Mouse (Mus musculus): Measurements from ENCODE around the gene Gm48552. TPM values are rescaled to one million over a fixed set of nuclear protein-coding genes. Genes with fewer than 3 reads are reported as not detected.

The Gm48552 gene
- total and polyA plus RNA-seq, 3 experiments: 0.46 to 1.1 (median 0.98) TPM

DNA sequence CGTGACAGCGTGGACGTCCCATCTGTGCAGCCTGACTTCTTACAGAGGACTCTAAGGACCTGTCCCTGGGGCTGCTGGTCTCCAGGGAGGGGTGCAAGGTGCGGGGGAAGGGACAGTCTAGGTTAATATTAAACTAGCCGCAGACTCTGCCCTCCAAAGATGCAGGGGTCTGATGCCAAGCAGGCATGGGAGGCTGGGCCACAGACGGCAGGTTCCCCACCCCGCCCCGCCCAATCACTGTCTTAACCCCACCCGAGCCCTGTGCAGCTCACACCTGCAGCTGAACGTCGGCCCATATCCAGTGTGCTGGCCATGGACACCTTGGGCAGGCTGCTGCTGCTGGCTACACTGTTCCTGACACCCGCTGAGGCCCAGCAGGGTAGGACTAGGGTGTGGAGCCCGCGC lies 4.0 kb downstream of the Gm48552 start, which contains the start of gene Smim24:
Gene Smim24 (plus strand): TSS at position 271 of the 405 bp plus-strand sequence.
- no peak for DNase-seq (ENCODE audit: extremely low read depth)
- no peak within 1 kb of the TSS for H3K27ac ChIP-seq (ENCODE audit: insufficient read depth, low read depth)
- H3K4me1 ChIP-seq (ENCODE audit: control insufficient read depth in 1 of 2, insufficient read depth in 2 of 2): no peaks in the 10 kb centered on the region; a peak in 1 of 4 replicates
- no peak within 1 kb of the TSS for H3K9ac ChIP-seq (ENCODE audit: insufficient read depth, low read depth)
- H3K36me3 ChIP-seq (replicated peaks in 1 of 2; ENCODE audit: control insufficient read depth in 1 of 2, insufficient read depth in 1 of 2, low read length in 1 of 2): peaks cover 37 to 58% of the 10 kb centered on the region in 2 experiments
- no peaks in the 10 kb centered on the region for H3K9me3 ChIP-seq (replicated peaks; ENCODE audit: low read length)
- H3K4me2 ChIP-seq (ENCODE audit: insufficient read depth, low read depth, poor library complexity, severe bottlenecking): no peak within 1 kb of the TSS
- TF ChIP-seq ETS1 (conservative IDR thresholded peaks at IDR 0.05; ENCODE audit: low read depth, low read length) (no peak), PAX5 (IDR thresholded peaks at IDR 0.05; ENCODE audit: low read length) (no peak), CHD1 (IDR thresholded peaks at IDR 0.05; ENCODE audit: low read depth, low read length) (no peak), ELF1 (IDR thresholded peaks at IDR 0.05; ENCODE audit: low read depth, low read length) (no peak), ZMIZ1 (IDR thresholded peaks at IDR 0.05; ENCODE audit: low read depth, low read length) (no peak), JUND (conservative IDR thresholded peaks at IDR 0.05; ENCODE audit: low read depth, low read length) (no peak), POLR2AphosphoS2 (IDR thresholded peaks at IDR 0.05; ENCODE audit: low read depth, low read length) (no peak), SIN3A (IDR thresholded peaks at IDR 0.05; ENCODE audit: low read length) (no peak), POLR2A (IDR thresholded peaks at IDR 0.05; ENCODE audit: low read depth, low read length) (no peak), HCFC1 (IDR thresholded peaks at IDR 0.05; ENCODE audit: low read depth, low read length) (no peak), USF2 (conservative IDR thresholded peaks at IDR 0.05; ENCODE audit: low read depth, low read length) (no peak)
- dilution Hi-C loops (cut with MboI; ENCODE audit: extremely low pct_ligation_motif_present, extremely low pct_unique_long_range_greater_than_20kb, low sequenced_read_pairs): no loop called here
- no peaks in the 10 kb centered on the region for H3K27me3 ChIP-seq (replicated peaks)
- no peak within 1 kb of the TSS for H3K4me3 ChIP-seq (replicated peaks in 1 of 3; ENCODE audit: low read depth in 2 of 3, low read length in 2 of 3, poor library complexity in 1 of 3)
- H3K79me2 ChIP-seq (replicated peaks; ENCODE audit: control insufficient read depth, extremely low read depth, insufficient read depth, poor library complexity, severe bottlenecking): no peaks in the 10 kb centered on the region
- in situ Hi-C loops (cut with MboI; ENCODE audit: low pct_ligation_motif_present, low pct_unique_long_range_greater_than_20kb, low sequenced_read_pairs): no loop called here

DNA sequence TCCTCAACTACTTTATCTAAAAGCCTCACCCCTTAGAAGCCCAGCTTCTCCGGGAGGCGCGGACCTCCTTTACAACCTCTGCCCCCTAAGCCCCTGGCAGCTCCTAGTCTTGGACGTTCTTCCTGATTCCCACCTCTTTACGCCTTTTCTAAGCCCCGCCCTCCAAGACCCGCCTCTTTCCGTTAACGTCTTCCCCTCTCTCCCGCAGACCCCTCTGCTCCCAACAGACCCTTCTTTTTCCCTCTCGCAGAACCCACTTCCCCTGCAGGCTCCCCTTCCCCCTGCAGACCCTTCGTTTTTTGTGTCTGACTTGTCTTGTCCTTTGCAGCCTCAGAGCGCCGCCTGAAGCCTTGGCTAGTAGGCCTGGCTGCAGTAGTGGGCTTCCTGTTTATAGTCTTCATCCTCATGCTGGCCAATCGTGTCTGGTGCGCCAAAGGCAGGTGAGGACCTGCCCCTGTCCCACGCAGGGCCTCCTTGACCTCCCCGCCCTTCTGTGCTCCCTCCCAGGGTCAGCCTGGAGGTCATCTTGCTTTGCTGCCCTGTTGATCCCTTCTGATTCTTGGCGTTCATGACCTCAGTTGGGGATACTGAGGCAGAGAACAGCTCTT lies 4.8 kb downstream of the Gm48552 start:
- Histone ChIP-seq H3K27ac (ENCODE audit: insufficient read depth, low read depth) (no peak overlapping the region), H3K9ac (ENCODE audit: insufficient read depth, low read depth) (no peak overlapping the region), H3K4me2 (ENCODE audit: insufficient read depth, low read depth, poor library complexity, severe bottlenecking) (no peak overlapping the region), H3K4me3 (replicated peaks in 1 of 3; ENCODE audit: low read depth in 2 of 3, low read length in 2 of 3, poor library complexity in 1 of 3) (no peak overlapping the region), H3K36me3 (replicated peaks in 1 of 2; ENCODE audit: control insufficient read depth in 1 of 2, insufficient read depth in 1 of 2, low read length in 1 of 2) (peaks cover 29 to 54% of the 10 kb centered on the region in 2 experiments), H3K79me2 (replicated peaks; ENCODE audit: control insufficient read depth, extremely low read depth, insufficient read depth, poor library complexity, severe bottlenecking) (no peaks in the 10 kb centered on the region), H3K9me3 (replicated peaks; ENCODE audit: low read length) (no peaks in the 10 kb centered on the region), H3K27me3 (replicated peaks) (no peaks in the 10 kb centered on the region), H3K4me1 (ENCODE audit: control insufficient read depth in 1 of 2, insufficient read depth in 2 of 2) (no peaks in the 10 kb centered on the region; a peak in 1 of 4 replicates)
- in situ Hi-C loops (cut with MboI; ENCODE audit: low pct_ligation_motif_present, low pct_unique_long_range_greater_than_20kb, low sequenced_read_pairs) (no loop called here), dilution Hi-C loops (cut with MboI; ENCODE audit: extremely low pct_ligation_motif_present, extremely low pct_unique_long_range_greater_than_20kb, low sequenced_read_pairs) (no loop called here)
- TF ChIP-seq USF1 (IDR thresholded peaks at IDR 0.05; ENCODE audit: low read depth, low read length): no peak
- no peak for TF ChIP-seq CHD2 (IDR thresholded peaks at IDR 0.05; ENCODE audit: low read length)
- no peak for TF ChIP-seq NRF1 (IDR thresholded peaks at IDR 0.05; ENCODE audit: low read depth, low read length)
- no peak for TF ChIP-seq PAX5 (IDR thresholded peaks at IDR 0.05; ENCODE audit: low read length)
- TF ChIP-seq GABPA (IDR thresholded peaks at IDR 0.05; ENCODE audit: insufficient replicate concordance, low read depth, low read length): no peak
- TF ChIP-seq E2F4 (IDR thresholded peaks at IDR 0.05; ENCODE audit: insufficient replicate concordance, low read depth, low read length): no peak
- no peak for TF ChIP-seq EP300 (IDR thresholded peaks at IDR 0.05; ENCODE audit: low read length)
- TF ChIP-seq SMC3 (IDR thresholded peaks at IDR 0.05; ENCODE audit: low read depth, low read length): no peak
- no peak for TF ChIP-seq POLR2AphosphoS2 (IDR thresholded peaks at IDR 0.05; ENCODE audit: low read depth, low read length)
- TF ChIP-seq ELF1 (IDR thresholded peaks at IDR 0.05; ENCODE audit: low read depth, low read length): no peak
- TF ChIP-seq MEF2A (IDR thresholded peaks at IDR 0.05; ENCODE audit: borderline replicate concordance, low read depth, low read length): no peak
- no peak for TF ChIP-seq USF2 (conservative IDR thresholded peaks at IDR 0.05; ENCODE audit: low read depth, low read length)
- TF ChIP-seq ZNF384 (IDR thresholded peaks at IDR 0.05; ENCODE audit: low read depth, low read length): no peak
- no peak for TF ChIP-seq ZMIZ1 (IDR thresholded peaks at IDR 0.05; ENCODE audit: low read depth, low read length)
- TF ChIP-seq TBP (conservative IDR thresholded peaks at IDR 0.05; ENCODE audit: low read depth, low read length): no peak
- no peak for TF ChIP-seq ETS1 (conservative IDR thresholded peaks at IDR 0.05; ENCODE audit: low read depth, low read length)
- no peak for TF ChIP-seq MAZ (IDR thresholded peaks at IDR 0.05; ENCODE audit: low read depth, low read length)
- no peak for TF ChIP-seq SIN3A (IDR thresholded peaks at IDR 0.05; ENCODE audit: low read length)
- no peak for DNase-seq (ENCODE audit: extremely low read depth)
